Mouse (Mus musculus): ENCODE data around the gene Sec22b. TPM values are rescaled to one million over a fixed set of nuclear protein-coding genes. Genes with fewer than 3 reads are reported as not detected.

Sec22b gene
- polyA plus RNA-seq, 1 experiment from 2014 or later, result 122 TPM

GRCm38 (mm10) chr3:97925246-97925645 is 24.3 kb downstream of the Sec22b start:
- Histone ChIP-seq H3K27ac (replicated peaks) (no peak overlapping the region), H3K4me3 (no peak overlapping the region), H3K4me1 (peaks cover 11% of the 10 kb centered on the region), H3K9me3 (no peaks in the 10 kb centered on the region), H3K36me3 (replicated peaks) (peaks cover 37% of the 10 kb centered on the region), H3K27me3 (replicated peaks; ENCODE audit: low read depth, poor library complexity, severe bottlenecking) (no peaks in the 10 kb centered on the region)
- 95% methylated on average over 2 of the region's 2 CpGs for WGBS
- DNase-seq (ENCODE audit: low spot score), result no peak

DNA sequence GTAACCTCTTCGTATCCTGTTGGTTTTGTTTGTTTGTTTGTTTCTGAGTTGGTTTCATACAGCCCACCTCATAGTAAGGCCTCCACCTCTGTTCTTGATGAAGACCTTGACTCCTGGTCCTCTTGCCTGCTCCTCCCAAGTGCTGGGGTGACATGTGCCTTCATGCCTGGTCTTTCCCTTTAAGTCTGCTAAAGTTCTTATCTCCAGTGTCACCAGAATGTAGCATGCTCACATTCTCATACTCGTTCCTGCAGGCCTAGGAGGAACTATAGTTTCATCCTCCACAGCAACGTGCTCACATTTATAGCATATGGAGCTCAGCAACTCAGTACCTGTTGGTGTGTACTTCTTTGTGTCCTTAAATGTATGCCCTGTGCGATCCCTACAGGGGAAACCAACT is 26.3 kb downstream of the Sec22b start:
- Histone ChIP-seq H3K27ac (replicated peaks) (no peak overlapping the region), H3K4me1 (peaks cover 32% of the 10 kb centered on the region), H3K36me3 (replicated peaks) (peaks cover 18% of the 10 kb centered on the region), H3K27me3 (replicated peaks; ENCODE audit: low read depth, poor library complexity, severe bottlenecking) (peaks cover 6% of the 10 kb centered on the region; the same call in 1 of the 2 replicates), H3K9me3 (no peaks in the 10 kb centered on the region), H3K4me3 (no peak overlapping the region)
- DNase-seq (ENCODE audit: low spot score), result no peak
- WGBS, result 83% methylated on average over 4 of the region's 4 CpGs

GRCm38 (mm10) chr3:97928968-97929858 is 28.2 kb downstream of the Sec22b start:
- Histone ChIP-seq H3K9me3 (no peaks in the 10 kb centered on the region), H3K36me3 (replicated peaks) (peaks cover under 1% of the 10 kb centered on the region; the same call in 1 of the 2 replicates), H3K4me3 (no peak overlapping the region), H3K27me3 (replicated peaks; ENCODE audit: low read depth, poor library complexity, severe bottlenecking) (peaks cover 12% of the 10 kb centered on the region; the same call in 1 of the 2 replicates), H3K4me1 (peaks cover 48% of the 10 kb centered on the region), H3K27ac (replicated peaks) (peak overlapping the region; percentile 10; the same call in 1 of the 2 replicates)
- peak; percentile 81 for DNase-seq (ENCODE audit: low spot score)
- WGBS, result 63% methylated on average over 9 of the region's 9 CpGs

DNA sequence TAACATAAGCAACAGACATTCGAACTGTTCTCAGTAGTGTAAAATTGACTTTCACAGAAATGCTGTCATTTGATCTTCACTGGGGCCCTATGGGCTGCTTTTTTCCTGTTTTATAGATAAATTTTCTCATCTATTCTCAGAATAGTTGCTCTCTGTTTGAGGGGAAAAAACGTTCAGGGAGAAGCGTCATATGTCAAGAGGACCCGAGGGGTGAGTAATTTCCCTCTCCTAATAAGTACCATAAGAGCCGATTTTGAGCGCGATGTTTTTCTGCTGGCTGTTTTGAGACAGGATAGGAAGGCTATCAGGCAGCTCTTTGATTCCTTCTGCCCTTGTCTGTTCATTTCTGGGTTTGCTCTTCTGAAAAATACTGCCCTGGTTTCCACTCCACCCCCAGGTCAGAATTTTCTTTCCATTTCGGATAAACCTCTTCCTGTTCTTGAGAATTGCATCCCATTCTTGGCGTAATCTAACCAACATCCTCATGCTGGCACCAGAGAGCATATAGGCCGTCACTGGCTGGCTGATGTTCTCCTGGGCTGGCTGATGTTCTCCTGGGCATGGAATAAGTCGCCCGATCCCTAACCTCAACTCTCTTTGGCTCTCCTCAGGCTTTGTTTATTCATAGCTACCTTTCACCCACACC is 29.3 kb downstream of the Sec22b start:
- no peak for DNase-seq (ENCODE audit: low spot score)
- peaks cover 12% of the 10 kb centered on the region; the same call in 1 of the 2 replicates for H3K27me3 ChIP-seq (replicated peaks; ENCODE audit: low read depth, poor library complexity, severe bottlenecking)

GRCm38 (mm10) chr3:97930787-97931158 is 29.8 kb downstream of the Sec22b start:
- Histone ChIP-seq H3K4me1 (peaks cover 58% of the 10 kb centered on the region), H3K9me3 (no peaks in the 10 kb centered on the region), H3K36me3 (replicated peaks) (no peaks in the 10 kb centered on the region), H3K27ac (replicated peaks) (0 out of 2 replicates have a peak overlapping the region, but pooled peaks have one; percentile 52), H3K4me3 (no peak overlapping the region), H3K27me3 (replicated peaks; ENCODE audit: low read depth, poor library complexity, severe bottlenecking) (peaks cover 12% of the 10 kb centered on the region; the same call in 1 of the 2 replicates)
- DNase-seq (ENCODE audit: low spot score), result no peak
- 79% methylated on average over 8 of the region's 8 CpGs for WGBS

More for the DNA sequence above, 29.3 kb downstream of the Sec22b start:
- Histone ChIP-seq H3K27ac (replicated peaks) (0 out of 2 replicates have a peak overlapping the region, but pooled peaks have one; percentile 52), H3K4me1 (peaks cover 53% of the 10 kb centered on the region), H3K36me3 (replicated peaks) (no peaks in the 10 kb centered on the region), H3K4me3 (no peak overlapping the region), H3K9me3 (no peaks in the 10 kb centered on the region)
- WGBS, result 47% methylated on average over 12 of the region's 12 CpGs

- 85% methylated on average over 7 of the region's 7 CpGs for WGBS
- H3K4me3 ChIP-seq, result no peak overlapping the region
- peaks cover 12% of the 10 kb centered on the region; the same call in 1 of the 2 replicates for H3K27me3 ChIP-seq (replicated peaks; ENCODE audit: low read depth, poor library complexity, severe bottlenecking)
- no peaks in the 10 kb centered on the region for H3K9me3 ChIP-seq
- no peaks in the 10 kb centered on the region for H3K36me3 ChIP-seq (replicated peaks)
- no peak for DNase-seq (ENCODE audit: low spot score)
- no peak overlapping the region for H3K27ac ChIP-seq (replicated peaks)
- peaks cover 61% of the 10 kb centered on the region for H3K4me1 ChIP-seq
Observed at GRCm38 (mm10) chr3:97931310-97931885, 30.4 kb downstream of the Sec22b start.

GRCm38 (mm10) chr3:97932131-97932530 is 31.1 kb downstream of the Sec22b start:
- no peaks in the 10 kb centered on the region for H3K36me3 ChIP-seq (replicated peaks)
- no peak overlapping the region for H3K4me3 ChIP-seq
- peak overlapping the region; percentile 60 for H3K27ac ChIP-seq (replicated peaks)
- 28% methylated on average over 10 of the region's 10 CpGs for WGBS
- DNase-seq (ENCODE audit: low spot score), result no peak
- H3K27me3 ChIP-seq (replicated peaks; ENCODE audit: low read depth, poor library complexity, severe bottlenecking), result peaks cover 12% of the 10 kb centered on the region; the same call in 1 of the 2 replicates
- H3K4me1 ChIP-seq, result peaks cover 68% of the 10 kb centered on the region
- no peaks in the 10 kb centered on the region for H3K9me3 ChIP-seq

GRCm38 (mm10) chr3:97932771-97933170 is 31.8 kb downstream of the Sec22b start:
- Histone ChIP-seq H3K9me3 (no peaks in the 10 kb centered on the region), H3K4me3 (no peak overlapping the region), H3K27ac (replicated peaks) (peak overlapping the region; percentile 65; the same call in 1 of the 2 replicates), H3K4me1 (peaks cover 75% of the 10 kb centered on the region), H3K27me3 (replicated peaks; ENCODE audit: low read depth, poor library complexity, severe bottlenecking) (peaks cover 12% of the 10 kb centered on the region; the same call in 1 of the 2 replicates), H3K36me3 (replicated peaks) (no peaks in the 10 kb centered on the region)
- no peak for DNase-seq (ENCODE audit: low spot score)
- 43% methylated on average over 11 of the region's 11 CpGs for WGBS

DNA sequence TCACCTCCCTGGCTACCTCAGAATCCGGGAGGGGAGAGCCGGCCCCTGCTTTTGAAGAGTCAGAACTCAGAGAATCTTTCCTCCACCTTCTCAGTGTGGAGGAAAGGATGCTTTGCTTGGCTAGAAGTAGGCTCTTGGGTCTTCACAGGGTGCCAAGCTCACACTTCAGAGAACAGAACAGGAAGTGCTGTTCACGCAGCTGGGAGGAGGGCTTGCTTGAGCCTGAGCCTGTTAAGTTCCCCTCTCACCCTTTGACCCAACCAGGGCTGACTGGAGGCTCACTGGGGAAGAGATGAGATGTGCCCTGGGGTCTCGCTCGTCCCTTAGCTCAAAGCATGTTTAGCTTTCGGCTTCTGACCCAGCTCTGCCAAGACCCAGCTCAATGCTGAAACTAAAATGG is 32.3 kb downstream of the Sec22b start:
- no peak for DNase-seq (ENCODE audit: low spot score)
- Histone ChIP-seq H3K27ac (replicated peaks) (peak overlapping the region; percentile 65; the same call in 1 of the 2 replicates), H3K4me1 (peaks cover 80% of the 10 kb centered on the region)

DNA sequence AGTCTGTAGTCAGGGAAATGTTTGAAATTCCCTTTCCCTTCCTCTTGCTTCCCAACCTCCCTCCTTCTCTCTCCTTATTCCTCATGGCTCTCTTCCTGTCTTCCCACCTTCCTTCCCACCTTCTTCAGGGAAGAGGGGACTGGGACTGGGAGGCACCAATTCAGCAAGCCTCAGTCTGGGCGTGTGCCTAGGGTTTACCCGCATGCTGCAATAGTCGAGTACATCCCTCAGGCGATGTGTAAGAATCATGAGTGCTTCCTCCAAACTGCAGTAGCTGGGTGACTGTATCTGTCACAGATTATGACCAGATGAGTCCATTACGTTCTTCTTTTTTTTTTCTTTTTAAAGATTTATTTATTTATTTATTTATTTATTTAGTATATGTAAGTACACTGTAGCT is 32.8 kb downstream of the Sec22b start:
- peaks cover 84% of the 10 kb centered on the region for H3K4me1 ChIP-seq
- 75% methylated on average over 5 of the region's 5 CpGs for WGBS
- no peaks in the 10 kb centered on the region for H3K36me3 ChIP-seq (replicated peaks)
- H3K4me3 ChIP-seq, result no peak overlapping the region
- no peak for DNase-seq (ENCODE audit: low spot score)
- no peak overlapping the region; the same call in 1 of the 2 replicates for H3K27ac ChIP-seq (replicated peaks)
- H3K9me3 ChIP-seq, result no peaks in the 10 kb centered on the region
- H3K27me3 ChIP-seq (replicated peaks; ENCODE audit: low read depth, poor library complexity, severe bottlenecking), result peaks cover 12% of the 10 kb centered on the region; the same call in 1 of the 2 replicates

More for the DNA sequence above, 32.3 kb downstream of the Sec22b start:
- Histone ChIP-seq H3K4me3 (no peak overlapping the region), H3K9me3 (no peaks in the 10 kb centered on the region), H3K36me3 (replicated peaks) (no peaks in the 10 kb centered on the region), H3K27me3 (replicated peaks; ENCODE audit: low read depth, poor library complexity, severe bottlenecking) (peaks cover 12% of the 10 kb centered on the region; the same call in 1 of the 2 replicates)
- 17% methylated on average over 6 of the region's 6 CpGs for WGBS

GRCm38 (mm10) chr3:97934331-97935300 is 33.6 kb downstream of the Sec22b start:
- WGBS, result 68% methylated on average over 6 of the region's 6 CpGs

More at GRCm38 (mm10) chr3:97934331-97935300, 33.6 kb downstream of the Sec22b start:
- Histone ChIP-seq H3K9me3 (no peaks in the 10 kb centered on the region), H3K27me3 (replicated peaks; ENCODE audit: low read depth, poor library complexity, severe bottlenecking) (peaks cover 12% of the 10 kb centered on the region; the same call in 1 of the 2 replicates), H3K36me3 (replicated peaks) (no peaks in the 10 kb centered on the region), H3K4me3 (no peak overlapping the region), H3K27ac (replicated peaks) (no peak overlapping the region), H3K4me1 (peaks cover 87% of the 10 kb centered on the region)
- DNase-seq (ENCODE audit: low spot score), result no peak
